12 mouse cellular contexts compared by ENCODE assay signal in genomic region chr6:113936811-113937508, GRCm38 (mm10).
DNase-seq lines count a peak whose midpoint lies in the region; ATAC-seq and TF ChIP-seq lines count a peak whose summit lies in the region.
"Had no signal": no experiment of that assay in that cellular context is flagged by ENCODE, and none has a peak within 500 bp of the region (broad histone marks: within the 10 kb centered on the region; RNA-seq: fewer than 3 reads in every experiment).

No protein-coding gene starts in this region.

- WGBS in midbrain, embryonic 10.5 days: 28% methylated on average over 6 of the region's 6 CpGs
- 22% methylated on average over 6 of the region's 6 CpGs for WGBS in midbrain, embryonic 16.5 days
- 23% methylated on average over 6 of the region's 6 CpGs for WGBS in forebrain, embryonic 16.5 days
- 28% methylated on average over 6 of the region's 6 CpGs for WGBS in lung, postnatal 0 days

- peaks cover 71% of the 10 kb centered on the region for H3K4me1 ChIP-seq in midbrain, embryonic 10.5 days
- peaks cover 11% of the 10 kb centered on the region for H3K4me1 ChIP-seq in midbrain, embryonic 16.5 days (ENCODE audit: control insufficient read depth, insufficient read depth, low read length)
- peaks cover 11% of the 10 kb centered on the region for H3K4me1 ChIP-seq in forebrain, embryonic 16.5 days (replicated peaks; ENCODE audit: control insufficient read depth, insufficient read depth, low read length)
- H3K4me1 ChIP-seq in lung, postnatal 0 days (ENCODE audit: insufficient read depth, low read depth, low read length): no peaks in the 10 kb centered on the region

- H3K4me2 ChIP-seq in midbrain, embryonic 16.5 days (ENCODE audit: low read length): no peak overlapping the region
- H3K4me2 ChIP-seq in forebrain, embryonic 16.5 days (ENCODE audit: low read length): no peak overlapping the region
- H3K4me2 ChIP-seq in lung, postnatal 0 days (replicated peaks; ENCODE audit: low read depth, low read length): no peak overlapping the region

- no peak for TF ChIP-seq CTCF in lung, postnatal 0 days (IDR thresholded peaks at IDR 0.05)

- H3K27me3 ChIP-seq in midbrain, embryonic 10.5 days (ENCODE audit: low read depth, poor library complexity, severe bottlenecking): peaks cover 80% of the 10 kb centered on the region
- peaks cover 2% of the 10 kb centered on the region; the same call in 1 of the 2 replicates for H3K27me3 ChIP-seq in midbrain, embryonic 16.5 days (ENCODE audit: control insufficient read depth, insufficient read depth, low read depth, low read length)
- H3K27me3 ChIP-seq in forebrain, embryonic 16.5 days (replicated peaks; ENCODE audit: control insufficient read depth, insufficient read depth, low read length): no peaks in the 10 kb centered on the region
- H3K27me3 ChIP-seq in lung, postnatal 0 days (replicated peaks; ENCODE audit: insufficient read depth, low read length): no peaks in the 10 kb centered on the region

- H3K9me3 ChIP-seq in midbrain, embryonic 10.5 days (replicated peaks): no peaks in the 10 kb centered on the region
- H3K9me3 ChIP-seq in midbrain, embryonic 16.5 days (replicated peaks; ENCODE audit: control insufficient read depth, low read length, poor library complexity, severe bottlenecking): no peaks in the 10 kb centered on the region
- H3K9me3 ChIP-seq in forebrain, embryonic 16.5 days (ENCODE audit: control insufficient read depth, low read length): no peaks in the 10 kb centered on the region
- no peaks in the 10 kb centered on the region for H3K9me3 ChIP-seq in lung, postnatal 0 days (ENCODE audit: low read length)

- H3K27ac ChIP-seq in midbrain, embryonic 10.5 days (replicated peaks): peak overlapping the region; percentile 75
- H3K27ac ChIP-seq in midbrain, embryonic 16.5 days (ENCODE audit: low read length): no peak overlapping the region
- no peak overlapping the region for H3K27ac ChIP-seq in forebrain, embryonic 16.5 days (ENCODE audit: low read length)
- no peak overlapping the region for H3K27ac ChIP-seq in lung, postnatal 0 days (ENCODE audit: low read length)
- H3K27ac ChIP-seq: kidney, postnatal 0 days; macrophage had no signal

- no peak overlapping the region for H3K9ac ChIP-seq in midbrain, embryonic 16.5 days (ENCODE audit: low read depth, low read length)
- H3K9ac ChIP-seq in forebrain, embryonic 16.5 days (replicated peaks; ENCODE audit: low read depth, low read length): no peak overlapping the region
- H3K9ac ChIP-seq in lung, postnatal 0 days (replicated peaks; ENCODE audit: low read depth): no peak overlapping the region

- H3K36me3 ChIP-seq in midbrain, embryonic 10.5 days: no peaks in the 10 kb centered on the region
- H3K36me3 ChIP-seq in midbrain, embryonic 16.5 days (ENCODE audit: control insufficient read depth, insufficient read depth, low read length): no peaks in the 10 kb centered on the region
- no peaks in the 10 kb centered on the region for H3K36me3 ChIP-seq in forebrain, embryonic 16.5 days (ENCODE audit: control insufficient read depth, insufficient read depth)
- no peaks in the 10 kb centered on the region for H3K36me3 ChIP-seq in lung, postnatal 0 days (ENCODE audit: insufficient read depth, low read length)

- 0 out of 2 replicates have a peak, but pooled peaks have one; percentile 15 for TF ChIP-seq EP300 in lung, postnatal 0 days (IDR thresholded peaks at IDR 0.05)

- no peak; the same call in 1 of the 2 replicates for ATAC-seq in midbrain, embryonic 16.5 days
- ATAC-seq in forebrain, embryonic 16.5 days: peak; percentile 64
- peak; percentile 71 for ATAC-seq in lung, postnatal 0 days
- ATAC-seq in cerebellum, adult (ENCODE audit: insufficient number of reproducible peaks, low FRiP score, low TSS enrichment): no peak

- H3K4me3 ChIP-seq in midbrain, embryonic 10.5 days: peak overlapping the region; percentile 14; the same call in 1 of the 2 replicates
- no peak overlapping the region for H3K4me3 ChIP-seq in midbrain, embryonic 16.5 days (ENCODE audit: low read depth, low read length)
- H3K4me3 ChIP-seq in forebrain, embryonic 16.5 days (replicated peaks; ENCODE audit: low read length): no peak overlapping the region
- no peak overlapping the region for H3K4me3 ChIP-seq in lung, postnatal 0 days (ENCODE audit: low read depth, low read length)

- DNase-seq in midbrain, embryonic 10.5 days (ENCODE audit: low spot score): peak; percentile 77
- peak; percentile 62 for DNase-seq in lung, postnatal 0 days (ENCODE audit: low spot score)
- DNase-seq in retina, embryonic 14.5 days (ENCODE audit: low spot score): peak; percentile 83
- DNase-seq in adrenal gland, adult 8-10 months: no peak
- DNase-seq in frontal cortex, postnatal 10 days (ENCODE audit: low spot score in 2 of 2): no peak
- DNase-seq: B cell, adult 2 months; cerebellum, postnatal 25 days had no signal

Comparison
In these comparisons a context has a peak if more than half of its experiments do, and no peak if none do; other contexts are left out.
1. DNase-seq: peak in midbrain, embryonic 10.5 days (single experiment), lung, postnatal 0 days (single experiment) and retina, embryonic 14.5 days (single experiment); none in adrenal gland, adult 8-10 months (single experiment) and frontal cortex, postnatal 10 days (0 of 2).
2. ATAC-seq: peak in forebrain, embryonic 16.5 days (single experiment) and lung, postnatal 0 days (single experiment); none in midbrain, embryonic 16.5 days (single experiment) and cerebellum, adult (single experiment).